ENCODE assay signal across 20 mouse cellular contexts in genomic region chr10:83356416-83356815, GRCm38 (mm10). TPM values are rescaled to one million over a fixed set of nuclear protein-coding genes. Genes with fewer than 3 reads are reported as not detected.
"Had no signal": no experiment of that assay in that cellular context is flagged by ENCODE, and none has a peak within 500 bp of the region (broad histone marks: within the 10 kb centered on the region; RNA-seq: fewer than 3 reads in every experiment).

No protein-coding gene starts in this region.

- DNase-seq: cerebellum, adult 8-10 months; cerebellum, adult 9-10 months; cerebellum, adult 9-11 months; cerebellum, postnatal 10 days; cerebellum, postnatal 14 days; cerebellum, postnatal 25 days; cerebellum, postnatal 36 days; embryo, embryonic 11 days; forebrain, postnatal 0 days; gastrocnemius, adult 2 months; gastrocnemius, postnatal 10 days; gastrocnemius, postnatal 14 days; gastrocnemius, postnatal 25 days; gastrocnemius, postnatal 36 days; heart, adult 11 months; heart, adult 18-20 months; heart, adult 2 months had no signal

RNA-seq across cellular contexts. Expression of gene Slc41a2, which starts 18.7 kb away (rescaled TPM):
- total RNA-seq: common myeloid progenitor, adult 5-6 weeks; granulocyte monocyte progenitor cell, adult 5-6 weeks had no signal
- polyA plus RNA-seq: erythroblast, embryonic 14.5 days had no signal
